Mouse (Mus musculus) limb, embryonic 11.5 days (tissue): Measurements from ENCODE around the gene Layn. TPM values are rescaled to one million over a fixed set of nuclear protein-coding genes. Genes with fewer than 3 reads are reported as not detected.

Experiments used
- ATAC-seq: fragments of 200-750 bp; cut with Nextera tagmentation; 2 replicates; pipeline ENCODE4 v1.8.0; 2017; ENCODE audit warnings: low read depth; ENCODE audit not compliant: insufficient number of reproducible peaks, low FRiP score, low TSS enrichment
- DNase-seq: peaks from one replicate; pipeline ENCODE4 v3.0.0-alpha.2; 2015; ENCODE audit warnings: low spot score
- H3K27ac ChIP-seq: fragments of 300-500 bp; sonication (generic); replicated peaks from 2 replicates; pipeline ENCODE4 v1.5.1; 2014; ENCODE audit warnings: low read depth, mild to moderate bottlenecking, low read length
- H3K27me3 ChIP-seq: fragments of 300-500 bp; sonication (generic); 2 replicates; pipeline ENCODE4 v1.6.1; 2014; ENCODE audit warnings: mild to moderate bottlenecking, low read length, mixed read lengths; ENCODE audit not compliant: control insufficient read depth, insufficient read depth
- H3K36me3 ChIP-seq: fragments of 300-500 bp; sonication (generic); 2 replicates; pipeline ENCODE4 v1.6.1; 2014; ENCODE audit warnings: mild to moderate bottlenecking, low read length, moderate library complexity, mixed read lengths; ENCODE audit not compliant: control insufficient read depth, insufficient read depth
- H3K4me1 ChIP-seq: fragments of 300-500 bp; sonication (generic); 2 replicates; pipeline ENCODE4 v1.6.1; 2014; ENCODE audit warnings: low read length, mixed read lengths; ENCODE audit not compliant: control insufficient read depth, insufficient read depth
- H3K4me2 ChIP-seq: fragments of 300-500 bp; sonication (generic); 2 replicates; pipeline ENCODE4 v1.6.1; 2014; ENCODE audit warnings: low read depth, mild to moderate bottlenecking, moderate library complexity; ENCODE audit not compliant: severe bottlenecking
- H3K4me3 ChIP-seq: fragments of 300-500 bp; sonication (generic); 2 replicates; pipeline ENCODE4 v1.5.1; 2014; ENCODE audit warnings: low read depth, low read length
- H3K9ac ChIP-seq: fragments of 300-500 bp; sonication (generic); 2 replicates; pipeline ENCODE4 v1.6.1; 2014; ENCODE audit warnings: mild to moderate bottlenecking, low read length
- H3K9me3 ChIP-seq: fragments of 300-500 bp; sonication (generic); 2 replicates; pipeline ENCODE4 v1.6.1; 2016; ENCODE audit warnings: low read length; ENCODE audit not compliant: control insufficient read depth
- WGBS: fragments of 180-500 bp; shearing (Covaris S2); extraction: QIAGEN DNeasy Blood & Tissue Kit; methylation state at CpG from one replicate; pipeline ENCODE4 v1.1.7; 2014; 5-methylcytosine and 5-hydroxymethylcytosine counted together
- microRNA counts: library from miRNA; unstranded; fragments of <30 nt; microRNA quantifications from one replicate; lab custom pipeline; 2016
- microRNA-seq: library from miRNA; unstranded; fragments of <30 nt; microRNA quantifications from one replicate; pipeline ENCODE4, GENCODE M21; 2016
- polyA plus RNA-seq: library from polyadenylated mRNA; unstranded; fragments of >200 nt; fragmentation: Nextera tagmentation; extraction: Ambion mirVana; gene quantifications from 2 replicates; pipeline ENCODE4 v1.2.1, GENCODE M21; 2014

Gene Layn
- polyA plus RNA-seq, 1 experiment from 2014 or later, result 3.4 TPM

- no peaks in the 10 kb centered on the region for H3K27me3 ChIP-seq
- no peaks in the 10 kb centered on the region for H3K9me3 ChIP-seq
- no peaks in the 10 kb centered on the region for H3K4me1 ChIP-seq
- H3K9ac ChIP-seq, result no peak overlapping the region; the same call in 1 of the 2 replicates
- no peaks in the 10 kb centered on the region for H3K36me3 ChIP-seq
- H3K27ac ChIP-seq, result no peak overlapping the region
- peak overlapping the region; percentile 80 for H3K4me2 ChIP-seq
- 16% methylated on average over 10 of the region's 10 CpGs for WGBS
- no peak for ATAC-seq
- no peak for DNase-seq
- H3K4me3 ChIP-seq, result peak overlapping the region; percentile 81
These were observed 69.2 kb downstream of the Layn start for GRCm38 (mm10) chr9:51007726-51008067.

- 5% methylated on average over 4 of the region's 4 CpGs for WGBS
- ATAC-seq, result no peak
- H3K4me2 ChIP-seq, result no peak overlapping the region
- H3K36me3 ChIP-seq, result no peaks in the 10 kb centered on the region
- H3K27me3 ChIP-seq, result no peaks in the 10 kb centered on the region
- no peak overlapping the region for H3K27ac ChIP-seq
- H3K4me3 ChIP-seq, result no peak overlapping the region
- no peaks in the 10 kb centered on the region for H3K9me3 ChIP-seq
- no peaks in the 10 kb centered on the region for H3K4me1 ChIP-seq
- peak; percentile 76 for DNase-seq
- no peak overlapping the region for H3K9ac ChIP-seq
These were observed 70.0 kb downstream of the Layn start for GRCm38 (mm10) chr9:51006846-51007245.

MicroRNAs encoded within 50 kb of the gene (microRNA counts, 519-probe panel; counts per million panel counts)
- microRNA mmu-miR-34b-3p (lab: Ali Mortazavi, UCI) (not detected), microRNA mmu-miR-34b-5p (lab: Ali Mortazavi, UCI) (1,670 counts per million, percentile 11 among the panel's probes with 10 or more counts), microRNA mmu-miR-34c (lab: Ali Mortazavi, UCI) (5,230 counts per million, percentile 85 among the panel's probes with 10 or more counts)

Small RNA genes lying within 50 kb of the gene (microRNA-seq; reads per million reads assigned to microRNA genes)
- gene Mir34b, result 54.0 reads per million, percentile 41 among the genes with 10 or more reads in this experiment
- 1,548 reads per million, percentile 78 among the genes with 10 or more reads in this experiment for gene Mir34c

Other genes starting within 250 kb of the Layn start
- 126 and 133 TPM in 2 replicates for gene Ppp2r1b, start 231.8 kb downstream of the Layn start, polyA plus RNA-seq
- 11.0 and 16.2 TPM in 2 replicates for gene Sik2, start 68.0 kb downstream of the Layn start, polyA plus RNA-seq
- not detected in 2 replicates for gene Btg4, start 16.2 kb downstream of the Layn start, polyA plus RNA-seq
- not detected in 2 replicates for gene 4833427G06Rik, start 25.0 kb upstream of the Layn start, polyA plus RNA-seq
- 0.01 TPM in 1 of 2 replicates, not detected in the other for gene Gm32742, start 88.4 kb upstream of the Layn start, polyA plus RNA-seq
- gene Pou2af1, start 136.6 kb upstream of the Layn start, polyA plus RNA-seq, result not detected in 2 replicates
- gene Colca2, start 201.5 kb upstream of the Layn start, polyA plus RNA-seq, result 1.8 and 2.2 TPM in 2 replicates